Mouse (Mus musculus): Measurements from ENCODE around the gene Adgrl3. TPM values are rescaled to one million over a fixed set of nuclear protein-coding genes. Genes with fewer than 3 reads are reported as not detected.

Adgrl3 gene
- polyA plus RNA-seq, 1 experiment, result 63.0 TPM

GRCm38 (mm10) chr5:81480911-81481310 is 461.0 kb downstream of the Adgrl3 start:
- Histone ChIP-seq H3K4me3 (ENCODE audit: insufficient read depth, low read length) (no peak overlapping the region), H3K27ac (ENCODE audit: insufficient read depth, low read length) (no peak overlapping the region), H3K4me1 (ENCODE audit: control insufficient read depth, insufficient read depth, low read length) (no peaks in the 10 kb centered on the region; the same call in 1 of the 2 replicates)
- TF ChIP-seq POLR2A (IDR thresholded peaks at IDR 0.05; ENCODE audit: extremely low read depth, insufficient read depth, low read length) (no peak), CTCF (IDR thresholded peaks at IDR 0.05; ENCODE audit: extremely low read depth, insufficient read depth, low read length) (no peak)

- TF ChIP-seq POLR2A (IDR thresholded peaks at IDR 0.05; ENCODE audit: extremely low read depth, insufficient read depth, low read length), result no peak
- no peak for TF ChIP-seq CTCF (IDR thresholded peaks at IDR 0.05; ENCODE audit: extremely low read depth, insufficient read depth, low read length)
- Histone ChIP-seq H3K4me1 (ENCODE audit: control insufficient read depth, insufficient read depth, low read length) (no peaks in the 10 kb centered on the region), H3K27ac (ENCODE audit: insufficient read depth, low read length) (no peak overlapping the region), H3K4me3 (ENCODE audit: insufficient read depth, low read length) (no peak overlapping the region)
Observed at GRCm38 (mm10) chr5:81483890-81484289, 464.0 kb downstream of the Adgrl3 start.

GRCm38 (mm10) chr5:81501076-81501475 is 481.1 kb downstream of the Adgrl3 start:
- H3K4me3 ChIP-seq (ENCODE audit: insufficient read depth, low read length), result no peak overlapping the region
- TF ChIP-seq POLR2A (IDR thresholded peaks at IDR 0.05; ENCODE audit: extremely low read depth, insufficient read depth, low read length) (no peak), CTCF (IDR thresholded peaks at IDR 0.05; ENCODE audit: extremely low read depth, insufficient read depth, low read length) (no peak)
- H3K4me1 ChIP-seq (ENCODE audit: control insufficient read depth, insufficient read depth, low read length), result no peaks in the 10 kb centered on the region
- H3K27ac ChIP-seq (ENCODE audit: insufficient read depth, low read length), result no peak overlapping the region

- Histone ChIP-seq H3K27ac (ENCODE audit: insufficient read depth, low read length) (no peak overlapping the region), H3K4me1 (ENCODE audit: control insufficient read depth, insufficient read depth, low read length) (peaks cover 3% of the 10 kb centered on the region; the same call in 1 of the 2 replicates), H3K4me3 (ENCODE audit: insufficient read depth, low read length) (no peak overlapping the region)
- no peak for TF ChIP-seq CTCF (IDR thresholded peaks at IDR 0.05; ENCODE audit: extremely low read depth, insufficient read depth, low read length)
- no peak for TF ChIP-seq POLR2A (IDR thresholded peaks at IDR 0.05; ENCODE audit: extremely low read depth, insufficient read depth, low read length)
Observed at GRCm38 (mm10) chr5:81518720-81519496, 499.0 kb downstream of the Adgrl3 start.

- Histone ChIP-seq H3K4me1 (ENCODE audit: control insufficient read depth, insufficient read depth, low read length) (peaks cover 7% of the 10 kb centered on the region; the same call in 1 of the 2 replicates), H3K4me3 (ENCODE audit: insufficient read depth, low read length) (no peak overlapping the region), H3K27ac (ENCODE audit: insufficient read depth, low read length) (no peak overlapping the region)
Observed at GRCm38 (mm10) chr5:81519497-81520382, 499.8 kb downstream of the Adgrl3 start.

DNA sequence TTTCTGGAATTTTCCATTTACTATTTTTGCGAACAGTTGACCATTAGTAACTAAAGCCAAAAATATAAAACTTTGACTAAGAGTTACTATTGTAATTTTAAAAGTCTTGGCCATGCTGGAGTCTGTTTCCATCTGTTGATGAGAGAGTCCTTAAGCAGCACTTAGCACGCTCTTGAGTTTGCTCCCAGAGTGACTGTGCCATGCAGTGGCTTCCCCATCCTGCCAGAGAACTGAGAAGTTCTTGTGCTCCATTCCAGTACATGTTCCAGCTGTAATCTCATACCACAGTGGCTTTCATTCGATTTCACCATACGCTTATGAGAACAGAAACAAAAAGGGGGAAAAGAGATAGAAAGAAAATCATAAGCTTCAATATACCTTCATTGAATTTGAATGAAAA is 502.8 kb downstream of the Adgrl3 start:
- Histone ChIP-seq H3K4me1 (ENCODE audit: control insufficient read depth, insufficient read depth, low read length) (peaks cover 7% of the 10 kb centered on the region; the same call in 1 of the 2 replicates), H3K27ac (ENCODE audit: insufficient read depth, low read length) (no peak overlapping the region), H3K4me3 (ENCODE audit: insufficient read depth, low read length) (no peak overlapping the region)
- TF ChIP-seq CTCF (IDR thresholded peaks at IDR 0.05; ENCODE audit: extremely low read depth, insufficient read depth, low read length), result no peak
- no peak for TF ChIP-seq POLR2A (IDR thresholded peaks at IDR 0.05; ENCODE audit: extremely low read depth, insufficient read depth, low read length)

More at GRCm38 (mm10) chr5:81519497-81520382, 499.8 kb downstream of the Adgrl3 start:
- TF ChIP-seq POLR2A (IDR thresholded peaks at IDR 0.05; ENCODE audit: extremely low read depth, insufficient read depth, low read length) (no peak), CTCF (IDR thresholded peaks at IDR 0.05; ENCODE audit: extremely low read depth, insufficient read depth, low read length) (peak; percentile 50)

GRCm38 (mm10) chr5:81524532-81524961 is 504.6 kb downstream of the Adgrl3 start:
- Histone ChIP-seq H3K27ac (ENCODE audit: insufficient read depth, low read length) (no peak overlapping the region), H3K4me3 (ENCODE audit: insufficient read depth, low read length) (no peak overlapping the region), H3K4me1 (ENCODE audit: control insufficient read depth, insufficient read depth, low read length) (peaks cover 4% of the 10 kb centered on the region; the same call in 1 of the 2 replicates)
- TF ChIP-seq CTCF (IDR thresholded peaks at IDR 0.05; ENCODE audit: extremely low read depth, insufficient read depth, low read length), result no peak
- no peak for TF ChIP-seq POLR2A (IDR thresholded peaks at IDR 0.05; ENCODE audit: extremely low read depth, insufficient read depth, low read length)

DNA sequence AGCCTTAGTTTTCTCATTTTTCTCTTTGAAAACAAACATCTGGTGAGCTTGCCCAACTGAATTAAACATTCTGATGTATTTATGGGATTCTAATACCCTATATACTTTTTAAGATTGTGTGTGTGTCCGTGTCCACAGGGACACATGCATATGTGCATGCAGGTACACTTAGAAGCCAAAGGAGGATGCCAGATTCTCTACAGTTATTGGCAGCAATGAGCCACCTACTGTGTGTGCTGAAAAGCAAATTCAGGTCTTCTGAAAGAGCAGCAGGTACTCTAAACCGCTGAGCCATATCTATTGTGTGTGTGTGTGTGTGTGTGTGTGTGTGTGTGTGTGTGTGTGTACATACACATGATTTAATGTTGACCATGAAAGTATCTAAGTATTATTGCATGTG is 505.4 kb downstream of the Adgrl3 start:
- TF ChIP-seq CTCF (IDR thresholded peaks at IDR 0.05; ENCODE audit: extremely low read depth, insufficient read depth, low read length), result no peak
- no peak for TF ChIP-seq POLR2A (IDR thresholded peaks at IDR 0.05; ENCODE audit: extremely low read depth, insufficient read depth, low read length)
- Histone ChIP-seq H3K4me1 (ENCODE audit: control insufficient read depth, insufficient read depth, low read length) (peaks cover 4% of the 10 kb centered on the region; the same call in 1 of the 2 replicates), H3K27ac (ENCODE audit: insufficient read depth, low read length) (no peak overlapping the region), H3K4me3 (ENCODE audit: insufficient read depth, low read length) (no peak overlapping the region)

DNA sequence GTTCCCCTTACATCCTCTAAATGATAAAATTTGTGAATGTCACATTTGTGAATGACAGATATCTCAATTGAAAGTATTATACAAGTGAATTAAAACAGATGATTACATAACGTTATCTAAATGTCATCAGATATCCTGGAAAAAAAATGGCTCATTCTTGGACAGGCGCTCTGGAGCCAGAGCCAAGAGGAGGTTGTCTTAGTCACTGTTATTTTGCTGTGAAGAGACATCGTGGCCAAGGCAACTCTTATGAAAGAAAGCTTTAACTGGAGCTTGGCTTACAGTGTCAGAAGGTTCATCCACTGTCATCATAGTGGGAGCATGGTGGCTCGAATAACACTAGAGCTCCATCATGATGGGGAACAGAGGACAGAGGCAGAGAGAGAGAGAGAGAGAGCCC is 511.7 kb downstream of the Adgrl3 start:
- Histone ChIP-seq H3K27ac (ENCODE audit: insufficient read depth, low read length) (no peak overlapping the region), H3K4me1 (ENCODE audit: control insufficient read depth, insufficient read depth, low read length) (no peaks in the 10 kb centered on the region), H3K4me3 (ENCODE audit: insufficient read depth, low read length) (no peak overlapping the region)
- TF ChIP-seq POLR2A (IDR thresholded peaks at IDR 0.05; ENCODE audit: extremely low read depth, insufficient read depth, low read length), result no peak
- no peak for TF ChIP-seq CTCF (IDR thresholded peaks at IDR 0.05; ENCODE audit: extremely low read depth, insufficient read depth, low read length)
